ENCODE assay signal across 10 mouse cellular contexts in genomic region chr11:120850331-120851030, GRCm38 (mm10). TPM values are rescaled to one million over a fixed set of nuclear protein-coding genes. Genes with fewer than 3 reads are reported as not detected.
DNase-seq lines count a peak whose midpoint lies in the region; ATAC-seq and TF ChIP-seq lines count a peak whose summit lies in the region.
"Had no signal": no experiment of that assay in that cellular context is flagged by ENCODE, and none has a peak within 500 bp of the region (broad histone marks: within the 10 kb centered on the region; RNA-seq: fewer than 3 reads in every experiment).

No protein-coding gene starts in this region.

- no peak for DNase-seq in kidney, postnatal 25 days
- DNase-seq in ZHBTc4 (ENCODE audit: low read depth, low spot score) = peak; percentile 73
- no peak for DNase-seq in liver, embryonic 11.5 days (ENCODE audit: low spot score)
- DNase-seq in right cerebral cortex, postnatal 36 days (ENCODE audit: low spot score in 2 of 2) = no peak
- DNase-seq in thymus, postnatal 25 days = no peak
- DNase-seq in cerebellum, adult 2 months = no peak

- peaks cover 19% of the 10 kb centered on the region; the same call in 1 of the 2 replicates for H3K4me1 ChIP-seq in kidney, embryonic 14.5 days (ENCODE audit: control insufficient read depth, insufficient read depth, low read length)
- peaks cover 10% of the 10 kb centered on the region for H3K4me1 ChIP-seq in liver, embryonic 11.5 days (replicated peaks; ENCODE audit: control insufficient read depth, insufficient read depth, low read length)
- peaks cover 39% of the 10 kb centered on the region for H3K4me1 ChIP-seq in small intestine, adult 2 months (ENCODE audit: control insufficient read depth, insufficient read depth, insufficient read length, low read length)
- H3K4me1 ChIP-seq in cerebellum, adult 2 months (ENCODE audit: control insufficient read depth, insufficient read depth, low read length) = no peaks in the 10 kb centered on the region

- no peak overlapping the region for H3K9ac ChIP-seq in kidney, embryonic 14.5 days (ENCODE audit: low read depth, low read length)
- no peak overlapping the region for H3K9ac ChIP-seq in liver, embryonic 11.5 days (ENCODE audit: low read depth, low read length)
- H3K9ac ChIP-seq: heart, embryonic 15.5 days; limb, embryonic 13.5 days had no signal

- no peak for TF ChIP-seq CTCF in small intestine, adult 2 months (IDR thresholded peaks at IDR 0.05; ENCODE audit: extremely low read depth, insufficient read length, insufficient replicate concordance, low read depth, low read length)
- TF ChIP-seq CTCF in cerebellum, adult 2 months (IDR thresholded peaks at IDR 0.05; ENCODE audit: borderline replicate concordance, insufficient read depth, low read depth, low read length) = no peak

- TF ChIP-seq POLR2A in small intestine, adult 2 months (IDR thresholded peaks at IDR 0.05; ENCODE audit: low read depth, low read length) = no peak
- TF ChIP-seq POLR2A in cerebellum, adult 2 months (IDR thresholded peaks at IDR 0.05; ENCODE audit: borderline replicate concordance, insufficient read depth, low read length) = no peak

- peak overlapping the region; percentile 10; the same call in 1 of the 2 replicates for H3K27ac ChIP-seq in kidney, embryonic 14.5 days (ENCODE audit: low read depth, low read length)
- no peak overlapping the region for H3K27ac ChIP-seq in liver, embryonic 11.5 days (ENCODE audit: low read depth, low read length)
- peak overlapping the region; percentile 71 for H3K27ac ChIP-seq in small intestine, adult 2 months (ENCODE audit: insufficient read depth, low read depth, low read length)
- no peak overlapping the region for H3K27ac ChIP-seq in cerebellum, adult 2 months (ENCODE audit: insufficient read depth, low read length)
- H3K27ac ChIP-seq: heart, embryonic 15.5 days; limb, embryonic 13.5 days had no signal

- no peaks in the 10 kb centered on the region for H3K27me3 ChIP-seq in kidney, embryonic 14.5 days (ENCODE audit: control insufficient read depth, insufficient read depth, low read length)
- H3K27me3 ChIP-seq in liver, embryonic 11.5 days (replicated peaks; ENCODE audit: control insufficient read depth, insufficient read depth, low read length) = no peaks in the 10 kb centered on the region
- H3K27me3 ChIP-seq in small intestine, adult 2 months (ENCODE audit: control insufficient read depth, insufficient read depth, low read length) = no peaks in the 10 kb centered on the region
- H3K27me3 ChIP-seq in cerebellum, adult 2 months (ENCODE audit: control insufficient read depth, insufficient read depth, low read length) = no peaks in the 10 kb centered on the region
- H3K27me3 ChIP-seq: heart, embryonic 15.5 days; limb, embryonic 13.5 days had no signal

- H3K36me3 ChIP-seq in kidney, embryonic 14.5 days (ENCODE audit: control insufficient read depth, insufficient read depth, low read length) = no peaks in the 10 kb centered on the region
- H3K36me3 ChIP-seq in liver, embryonic 11.5 days (ENCODE audit: control insufficient read depth, insufficient read depth, low read length) = no peaks in the 10 kb centered on the region
- no peaks in the 10 kb centered on the region for H3K36me3 ChIP-seq in small intestine, adult 2 months (ENCODE audit: control insufficient read depth, insufficient read depth, low read length)
- H3K36me3 ChIP-seq: heart, embryonic 15.5 days had no signal

- no peaks in the 10 kb centered on the region for H3K9me3 ChIP-seq in kidney, embryonic 14.5 days (ENCODE audit: control insufficient read depth, low read length)
- H3K9me3 ChIP-seq in liver, embryonic 11.5 days (ENCODE audit: control insufficient read depth, low read length) = no peaks in the 10 kb centered on the region
- H3K9me3 ChIP-seq: heart, embryonic 15.5 days; limb, embryonic 13.5 days had no signal

- H3K4me2 ChIP-seq in kidney, embryonic 14.5 days (replicated peaks; ENCODE audit: low read depth, low read length) = no peak overlapping the region
- H3K4me2 ChIP-seq in liver, embryonic 11.5 days = no peak overlapping the region
- H3K4me2 ChIP-seq: heart, embryonic 15.5 days; limb, embryonic 13.5 days had no signal

- WGBS in kidney, embryonic 14.5 days = 57% methylated on average over 2 of the region's 2 CpGs
- 47% methylated on average over 2 of the region's 2 CpGs for WGBS in liver, embryonic 11.5 days
- WGBS in small intestine, adult 2 months = 44% methylated on average over 2 of the region's 2 CpGs
- 90% methylated on average over 2 of the region's 2 CpGs for WGBS in cerebellum, adult 2 months

- ATAC-seq in kidney, embryonic 14.5 days (ENCODE audit: low FRiP score, low TSS enrichment) = no peak
- ATAC-seq in liver, embryonic 11.5 days (replicated peaks; ENCODE audit: low FRiP score) = peak; percentile 53

- no peak overlapping the region for H3K4me3 ChIP-seq in kidney, embryonic 14.5 days (ENCODE audit: low read length)
- H3K4me3 ChIP-seq in liver, embryonic 11.5 days (ENCODE audit: low read depth, low read length) = no peak overlapping the region
- no peak overlapping the region for H3K4me3 ChIP-seq in small intestine, adult 2 months (ENCODE audit: low read depth, low read length)
- no peak overlapping the region for H3K4me3 ChIP-seq in cerebellum, adult 2 months (replicated peaks; ENCODE audit: insufficient read depth, low read depth, low read length)
- H3K4me3 ChIP-seq: heart, embryonic 15.5 days; limb, embryonic 13.5 days had no signal

RNA-seq across cellular contexts. Expression of gene Fasn, which starts 26.1 kb away (rescaled TPM):
- 54.9 and 79.9 TPM in 2 replicates for polyA plus RNA-seq in kidney, embryonic 14.5 days (2014; fragmentation: Nextera tagmentation; extraction: Ambion mirVana)
- polyA plus RNA-seq in liver, embryonic 11.5 days (2014; fragmentation: Nextera tagmentation; extraction: Ambion mirVana) = 71.3 and 80.0 TPM in 2 replicates
- polyA plus RNA-seq in small intestine, adult 2 months (2012; rRNA removed) = 151 and 154 TPM in 2 replicates
- polyA plus RNA-seq in cerebellum, adult 2 months (2012; rRNA removed) = 246 and 274 TPM in 2 replicates

RNA-seq across cellular contexts. Expression of gene Dus1l, which starts 54.3 kb away (rescaled TPM):
- 58.2 and 80.3 TPM in 2 replicates for polyA plus RNA-seq in kidney, embryonic 14.5 days (2014; fragmentation: Nextera tagmentation; extraction: Ambion mirVana)
- 132 and 139 TPM in 2 replicates for polyA plus RNA-seq in liver, embryonic 11.5 days (2014; fragmentation: Nextera tagmentation; extraction: Ambion mirVana)
- polyA plus RNA-seq in small intestine, adult 2 months (2012; rRNA removed) = 24.1 and 29.0 TPM in 2 replicates
- 47.4 and 52.3 TPM in 2 replicates for polyA plus RNA-seq in cerebellum, adult 2 months (2012; rRNA removed)

Comparison
In these comparisons a context has a peak if more than half of its experiments do, and no peak if none do; other contexts are left out.
1. H3K27ac ChIP-seq: peak in kidney, embryonic 14.5 days (single experiment) and small intestine, adult 2 months (single experiment); none in liver, embryonic 11.5 days (single experiment) and cerebellum, adult 2 months (single experiment).